Mouse (Mus musculus): ENCODE data around the gene Popdc2.

DNA sequence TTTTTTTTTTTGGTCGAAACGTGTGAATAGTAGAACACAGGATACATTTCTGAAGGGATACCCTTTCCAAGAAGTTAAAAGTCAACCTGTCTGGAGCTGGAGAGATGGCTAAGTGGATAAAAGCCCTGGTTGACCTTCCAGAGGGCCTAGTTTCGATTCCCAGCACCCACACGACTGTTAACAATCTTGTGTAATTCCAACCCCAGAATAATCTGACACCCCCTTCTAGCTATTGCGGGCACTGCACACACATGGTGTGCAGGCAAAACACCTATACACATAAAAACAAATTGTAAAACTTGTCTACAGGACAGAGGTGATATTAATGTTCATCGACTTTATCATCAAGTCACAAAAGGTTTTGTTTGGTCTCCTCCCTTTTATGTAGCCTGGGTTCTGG, 14.4 kb upstream of the Popdc2 start:
- TF ChIP-seq POLR2A (IDR thresholded peaks at IDR 0.05; ENCODE audit: extremely low read depth, insufficient read depth, low read length) (no peak), CTCF (IDR thresholded peaks at IDR 0.05; ENCODE audit: low read depth, low read length) (no peak)
